In the genomic region with DNA sequence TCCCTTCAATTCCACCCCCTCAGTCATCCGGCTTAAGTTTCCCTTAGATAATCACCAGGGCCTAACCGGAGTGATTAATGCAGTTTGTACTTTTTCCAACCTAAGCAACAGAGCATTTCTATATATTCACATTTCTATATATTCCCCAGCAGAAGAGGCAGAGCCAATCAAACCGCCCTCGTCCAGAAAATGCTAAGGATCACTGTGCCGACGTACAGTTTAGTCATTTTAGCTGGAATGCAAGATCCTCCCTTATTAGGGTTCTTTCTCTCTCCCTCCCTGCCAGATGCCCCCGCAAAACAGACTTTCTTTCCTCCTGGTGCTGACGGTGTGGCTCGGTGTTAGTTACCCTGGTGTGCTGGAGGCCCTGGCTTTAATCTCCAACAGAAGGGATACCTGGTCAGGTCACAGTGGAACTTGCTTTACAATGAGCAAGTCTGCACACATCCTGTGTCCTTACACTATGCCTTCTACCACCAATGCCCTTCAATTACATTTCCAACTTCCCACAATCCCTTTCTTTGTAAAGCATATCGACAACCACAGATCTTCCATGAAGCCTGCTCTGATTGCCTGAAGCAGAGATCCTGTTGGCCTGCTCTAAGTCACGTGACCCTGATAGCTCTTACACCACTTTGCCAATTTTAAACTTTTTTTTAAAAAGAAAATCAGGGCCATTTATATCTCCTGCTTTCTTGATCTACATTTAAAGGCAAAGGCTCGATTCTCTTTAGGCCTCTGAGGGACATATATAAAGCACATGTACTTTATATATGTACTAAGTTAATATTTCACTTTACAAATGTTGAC, we compare ENCODE assay signal across 19 mouse cellular contexts.
DNase-seq lines count a peak whose midpoint lies in the region; ATAC-seq and TF ChIP-seq lines count a peak whose summit lies in the region.
"Had no signal": no experiment of that assay in that cellular context is flagged by ENCODE, and none has a peak within 500 bp of the region (broad histone marks: within the 10 kb centered on the region; RNA-seq: fewer than 3 reads in every experiment).

No protein-coding gene starts in this region.

- H3K4me2 ChIP-seq in kidney, embryonic 16.5 days (replicated peaks; ENCODE audit: low read depth, low read length): no peak overlapping the region
- H3K4me2 ChIP-seq in neural tube, embryonic 15.5 days: no peak overlapping the region
- H3K4me2 ChIP-seq: lung, embryonic 14.5 days; neural tube, embryonic 13.5 days had no signal

- H3K9me3 ChIP-seq in kidney, embryonic 16.5 days (ENCODE audit: low read length): no peaks in the 10 kb centered on the region
- H3K9me3 ChIP-seq in neural tube, embryonic 15.5 days (replicated peaks): no peaks in the 10 kb centered on the region
- H3K9me3 ChIP-seq: forebrain, embryonic 10.5 days; neural tube, embryonic 13.5 days had no signal

- no peak for ATAC-seq in kidney, embryonic 16.5 days (ENCODE audit: low FRiP score, low TSS enrichment)
- no peak for ATAC-seq in neural tube, embryonic 15.5 days (ENCODE audit: low FRiP score)
- ATAC-seq: intestine, postnatal 0 days; Patski had no signal

- H3K27me3 ChIP-seq in kidney, embryonic 16.5 days (ENCODE audit: insufficient read depth, low read length): no peaks in the 10 kb centered on the region
- no peaks in the 10 kb centered on the region for H3K27me3 ChIP-seq in neural tube, embryonic 15.5 days (replicated peaks)
- H3K27me3 ChIP-seq: CH12.LX; neural tube, embryonic 13.5 days; Patski had no signal

- H3K36me3 ChIP-seq in kidney, embryonic 16.5 days (ENCODE audit: insufficient read depth, low read length): no peaks in the 10 kb centered on the region
- no peaks in the 10 kb centered on the region for H3K36me3 ChIP-seq in neural tube, embryonic 15.5 days
- H3K36me3 ChIP-seq: forebrain, embryonic 10.5 days; neural tube, embryonic 13.5 days had no signal

- 43% methylated on average over 12 of the region's 12 CpGs for WGBS in kidney, embryonic 16.5 days
- 86% methylated on average over 12 of the region's 12 CpGs for WGBS in neural tube, embryonic 15.5 days

- no peak overlapping the region for H3K9ac ChIP-seq in kidney, embryonic 16.5 days (replicated peaks; ENCODE audit: low read length)
- H3K9ac ChIP-seq in neural tube, embryonic 15.5 days (replicated peaks): no peak overlapping the region
- H3K9ac ChIP-seq: lung, embryonic 14.5 days; neural tube, embryonic 13.5 days had no signal

- no peak for DNase-seq in kidney, adult 9 months
- peak; percentile 7 to 57 for DNase-seq in left cerebral cortex, adult 8-10 months (ENCODE audit: low spot score in 2 of 2)
- peak; percentile 36 for DNase-seq in right cerebral cortex, postnatal 25 days
- DNase-seq in adrenal gland, postnatal 25 days: no peak
- DNase-seq: cerebellum, adult 9-11 months; heart, adult 2 months; heart, postnatal 10 days; liver; lung, embryonic 14.5 days; thymus, postnatal 14 days had no signal

- H3K4me1 ChIP-seq in kidney, embryonic 16.5 days (ENCODE audit: insufficient read depth, low read length): peaks cover 56% of the 10 kb centered on the region
- H3K4me1 ChIP-seq in embryonic fibroblast, embryonic 13.5 days (ENCODE audit: control insufficient read depth, insufficient read depth, low read length): peaks cover 31% of the 10 kb centered on the region
- peaks cover 28% of the 10 kb centered on the region for H3K4me1 ChIP-seq in neural tube, embryonic 15.5 days

- no peak overlapping the region for H3K4me3 ChIP-seq in kidney, embryonic 16.5 days (ENCODE audit: low read length)
- no peak overlapping the region for H3K4me3 ChIP-seq in embryonic fibroblast, embryonic 13.5 days (ENCODE audit: insufficient read depth, low read length)
- no peak overlapping the region for H3K4me3 ChIP-seq in neural tube, embryonic 15.5 days (replicated peaks)
- H3K4me3 ChIP-seq: forebrain, embryonic 10.5 days; heart, adult 2 months; layer of hippocampus, adult 2 months; neural tube, embryonic 13.5 days had no signal

- TF ChIP-seq POLR2A in embryonic fibroblast, embryonic 13.5 days (IDR thresholded peaks at IDR 0.05; ENCODE audit: low read depth, low read length): no peak; the same call in 1 of the 2 replicates

- H3K27ac ChIP-seq in kidney, embryonic 16.5 days (ENCODE audit: low read length): peak overlapping the region; percentile 65
- H3K27ac ChIP-seq in embryonic fibroblast, embryonic 13.5 days (ENCODE audit: insufficient read depth, low read length): peak overlapping the region; percentile 92
- H3K27ac ChIP-seq in neural tube, embryonic 15.5 days (replicated peaks): no peak overlapping the region
- H3K27ac ChIP-seq: forebrain, embryonic 10.5 days; heart, adult 2 months; layer of hippocampus, adult 2 months; neural tube, embryonic 13.5 days had no signal

- TF ChIP-seq CTCF in embryonic fibroblast, embryonic 13.5 days (IDR thresholded peaks at IDR 0.05; ENCODE audit: borderline replicate concordance, insufficient read depth, low read length): no peak

Comparison
In these comparisons a context has a peak if more than half of its experiments do, and no peak if none do; other contexts are left out.
1. DNase-seq: peak in left cerebral cortex, adult 8-10 months (2 of 2) and right cerebral cortex, postnatal 25 days (single experiment); none in kidney, adult 9 months (single experiment) and adrenal gland, postnatal 25 days (single experiment).